Mouse (Mus musculus) cerebellum, adult 9-10 months (tissue): ENCODE measurements around the gene Tmem150a.

Experiments used
- DNase-seq: peaks from one replicate; pipeline ENCODE4 v3.0.0; 2022

Tmem150a gene

GRCm38 (mm10) chr6:72355066-72355911 lies at the start of gene Tmem150a:
Gene Tmem150a (plus strand): TSS chr6:72355447.
- peak; percentile 71 for DNase-seq

- DNase-seq, result no peak
Measured at GRCm38 (mm10) chr6:72312198-72312597, 43.0 kb upstream of the Tmem150a start.

GRCm38 (mm10) chr6:72313124-72313867 lies 42.0 kb upstream of the Tmem150a start:
- no peak for DNase-seq

GRCm38 (mm10) chr6:72315384-72315783 lies 39.9 kb upstream of the Tmem150a start:
- no peak for DNase-seq

GRCm38 (mm10) chr6:72316044-72316443 lies 39.2 kb upstream of the Tmem150a start:
- DNase-seq, result no peak

- DNase-seq, result no peak
Measured at GRCm38 (mm10) chr6:72318440-72318839, 36.8 kb upstream of the Tmem150a start.

GRCm38 (mm10) chr6:72319019-72319418 lies 36.2 kb upstream of the Tmem150a start:
- no peak for DNase-seq

- no peak for DNase-seq
Measured at GRCm38 (mm10) chr6:72322936-72323335, 32.3 kb upstream of the Tmem150a start.

GRCm38 (mm10) chr6:72323786-72324508 lies 31.3 kb upstream of the Tmem150a start:
- no peak for DNase-seq

- no peak for DNase-seq
Measured at GRCm38 (mm10) chr6:72326274-72326673, 29.0 kb upstream of the Tmem150a start.

- no peak for DNase-seq
Measured at GRCm38 (mm10) chr6:72329019-72329418, 26.2 kb upstream of the Tmem150a start.

- DNase-seq, result no peak
Measured at GRCm38 (mm10) chr6:72330133-72330532, 25.1 kb upstream of the Tmem150a start.

GRCm38 (mm10) chr6:72333111-72333510 lies 22.1 kb upstream of the Tmem150a start:
- no peak for DNase-seq

GRCm38 (mm10) chr6:72340481-72340880 lies 14.8 kb upstream of the Tmem150a start:
- no peak for DNase-seq

GRCm38 (mm10) chr6:72344396-72345073 lies 10.7 kb upstream of the Tmem150a start:
- DNase-seq, result no peak

- DNase-seq, result peak; percentile 95
Measured at GRCm38 (mm10) chr6:72345074-72345567, 10.1 kb upstream of the Tmem150a start, which contains the start of gene Usp39. Gene Usp39 (minus strand): TSS chr6:72345184.

GRCm38 (mm10) chr6:72345633-72346032 lies 9.6 kb upstream of the Tmem150a start:
- DNase-seq, result no peak

- DNase-seq, result peak; percentile 54
Measured at GRCm38 (mm10) chr6:72346261-72346660, 9.0 kb upstream of the Tmem150a start.

GRCm38 (mm10) chr6:72347166-72347941 lies 7.9 kb upstream of the Tmem150a start, which contains the start of gene 0610030E20Rik:
Gene 0610030E20Rik (plus strand): TSS chr6:72347317.
- DNase-seq, result peak; percentile 85

GRCm38 (mm10) chr6:72348411-72348810 lies 6.8 kb upstream of the Tmem150a start:
- DNase-seq, result peak; percentile 27

GRCm38 (mm10) chr6:72350214-72350613 lies 5.0 kb upstream of the Tmem150a start:
- no peak for DNase-seq
